Mouse (Mus musculus) urinary bladder, adult 2 months (tissue): ENCODE measurements around the gene Phf12. TPM values are rescaled to one million over a fixed set of nuclear protein-coding genes. Genes with fewer than 3 reads are reported as not detected.

Experiments used
- DNase-seq: peaks from one replicate; pipeline ENCODE4 v3.0.0; 2022; ENCODE audit warnings: low spot score
- polyA plus RNA-seq: library from polyadenylated mRNA; depleted of rRNA; stranded (reverse); fragments of >200 nt; gene quantifications from 2 replicates; pipeline ENCODE4 v1.2.3, GENCODE M21; 2012; rRNA removed

Phf12 gene
- polyA plus RNA-seq, 1 experiment: 36.4 TPM

GRCm38 (mm10) chr11:78072425-78073130, 90.0 kb downstream of the Phf12 start:
- no peak for DNase-seq

GRCm38 (mm10) chr11:78073577-78074276, 91.2 kb downstream of the Phf12 start:
- DNase-seq: no peak

GRCm38 (mm10) chr11:78074277-78074652, 91.7 kb downstream of the Phf12 start:
- no peak for DNase-seq

- no peak for DNase-seq
Observed at GRCm38 (mm10) chr11:78074666-78075065, 92.1 kb downstream of the Phf12 start.

Other genes starting within 250 kb of the Phf12 start
- gene Myo18a, start 219.5 kb upstream of the Phf12 start, polyA plus RNA-seq: 24.1 and 33.8 TPM in 2 replicates
- gene Gm10277, start 195.0 kb upstream of the Phf12 start, polyA plus RNA-seq: not detected in 2 replicates
- 0.37 and 0.66 TPM in 2 replicates for gene Pipox, start 88.7 kb upstream of the Phf12 start, polyA plus RNA-seq
- gene Sez6, start 52.0 kb upstream of the Phf12 start, polyA plus RNA-seq: 0.09 and 0.21 TPM in 2 replicates
- gene Dhrs13, start 49.5 kb downstream of the Phf12 start, polyA plus RNA-seq: 2.2 and 2.5 TPM in 2 replicates
- gene Flot2, start 55.2 kb downstream of the Phf12 start, polyA plus RNA-seq: 108 and 126 TPM in 2 replicates
- gene Eral1, start 97.6 kb downstream of the Phf12 start, polyA plus RNA-seq: 23.0 and 28.0 TPM in 2 replicates
- 6.1 and 10.1 TPM in 2 replicates for gene Fam222b, start 111.9 kb downstream of the Phf12 start, polyA plus RNA-seq
- 20.4 and 26.1 TPM in 2 replicates for gene Traf4, start 182.8 kb downstream of the Phf12 start, polyA plus RNA-seq
- gene Nek8, start 193.9 kb downstream of the Phf12 start, polyA plus RNA-seq: 14.4 and 19.7 TPM in 2 replicates
- gene Tlcd1, start 194.0 kb downstream of the Phf12 start, polyA plus RNA-seq: 24.1 and 33.5 TPM in 2 replicates
- gene Rpl23a, start 200.8 kb downstream of the Phf12 start, polyA plus RNA-seq: 2,424 and 3,048 TPM in 2 replicates
- gene Rab34, start 205.7 kb downstream of the Phf12 start, polyA plus RNA-seq: 66.7 and 79.2 TPM in 2 replicates
- gene Proca1, start 210.6 kb downstream of the Phf12 start, polyA plus RNA-seq: 3.0 and 3.4 TPM in 2 replicates